10 mouse cellular contexts compared by ENCODE assay signal in the genomic region with DNA sequence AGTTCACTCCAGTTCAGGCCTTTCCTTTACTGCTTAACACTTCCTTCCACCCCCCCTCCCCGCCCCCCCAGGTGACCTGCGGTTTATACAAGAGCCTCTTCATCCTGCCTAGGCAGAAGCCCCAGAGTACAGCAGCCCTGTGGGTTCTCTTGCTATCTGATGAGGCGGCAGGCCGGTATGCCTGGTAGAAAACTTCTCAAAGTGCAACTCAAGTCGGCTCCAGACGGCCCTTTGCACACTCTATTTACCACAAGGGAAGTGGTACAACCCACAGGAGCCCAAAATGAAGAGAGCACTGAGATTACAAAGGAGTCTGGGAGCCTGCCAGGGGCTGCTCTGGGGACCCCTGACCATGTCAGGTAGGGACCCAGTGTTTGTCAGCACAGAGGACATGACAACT. TPM values are rescaled to one million over a fixed set of nuclear protein-coding genes. Genes with fewer than 3 reads are reported as not detected.
DNase-seq lines count a peak whose midpoint lies in the region; ATAC-seq lines count a peak whose summit lies in the region.
"Had no signal": no experiment of that assay in that cellular context is flagged by ENCODE, and none has a peak within 500 bp of the region (broad histone marks: within the 10 kb centered on the region; RNA-seq: fewer than 3 reads in every experiment).

No protein-coding gene starts in this region.

- no peak overlapping the region for H3K4me2 ChIP-seq in hindbrain, embryonic 14.5 days (replicated peaks)
- H3K4me2 ChIP-seq: embryonic facial prominence, embryonic 15.5 days had no signal

- DNase-seq in lung, postnatal 36 days, result peak; percentile 27
- DNase-seq in lung, postnatal 10 days, result no peak
- DNase-seq in hindbrain, embryonic 14.5 days (ENCODE audit: low spot score), result no peak
- peak; percentile 87 for DNase-seq in thymus, postnatal 0 days (ENCODE audit: low spot score)
- no peak for DNase-seq in right cerebral cortex, adult 2 months (ENCODE audit: low spot score in 2 of 2)
- DNase-seq in right cerebral cortex, postnatal 25 days, result no peak
- DNase-seq: left cerebral cortex, postnatal 4 days had no signal

- H3K9ac ChIP-seq in hindbrain, embryonic 14.5 days, result no peak overlapping the region
- H3K9ac ChIP-seq: embryonic facial prominence, embryonic 15.5 days had no signal

- H3K4me3 ChIP-seq in hindbrain, embryonic 14.5 days (replicated peaks; ENCODE audit: low read length), result no peak overlapping the region
- H3K4me3 ChIP-seq: embryonic facial prominence, embryonic 15.5 days had no signal

- peak; percentile 95 for ATAC-seq in activated CD4-positive, CD25-positive, alpha-beta regulatory T cell, adult 4 months
- no peak for ATAC-seq in hindbrain, embryonic 14.5 days (ENCODE audit: low FRiP score)

- 78% methylated on average over 6 of the region's 6 CpGs for WGBS in hindbrain, embryonic 14.5 days

- no peaks in the 10 kb centered on the region for H3K27me3 ChIP-seq in hindbrain, embryonic 14.5 days (ENCODE audit: control insufficient read depth, insufficient read depth, low read length)
- H3K27me3 ChIP-seq: embryonic facial prominence, embryonic 15.5 days had no signal

- peaks cover 4% of the 10 kb centered on the region; the same call in 1 of the 2 replicates for H3K36me3 ChIP-seq in hindbrain, embryonic 14.5 days (replicated peaks; ENCODE audit: control insufficient read depth, insufficient read depth)

- peaks cover 86% of the 10 kb centered on the region for H3K4me1 ChIP-seq in hindbrain, embryonic 14.5 days (replicated peaks; ENCODE audit: control insufficient read depth, insufficient read depth, low read length)

- H3K27ac ChIP-seq in hindbrain, embryonic 14.5 days, result 0 out of 2 replicates have a peak overlapping the region, but pooled peaks have one; percentile 62
- H3K27ac ChIP-seq: kidney, postnatal 0 days had no signal

- no peaks in the 10 kb centered on the region for H3K9me3 ChIP-seq in hindbrain, embryonic 14.5 days (ENCODE audit: control insufficient read depth, low read length)
- H3K9me3 ChIP-seq: embryonic facial prominence, embryonic 15.5 days had no signal

RNA-seq across cellular contexts. Expression of a gene that starts 54.5 kb away (rescaled TPM):
- polyA plus RNA-seq in activated CD4-positive, CD25-positive, alpha-beta regulatory T cell, adult 4 months (2017; shearing (Covaris generic)), result 1 to 10 TPM; 6.5 to 7.7 TPM
- polyA plus RNA-seq in hindbrain, embryonic 14.5 days (2014; fragmentation: Nextera tagmentation; extraction: Ambion mirVana), result 4.3 and 4.9 TPM in 2 replicates
- polyA plus RNA-seq in thymus, postnatal 0 days (2015; fragmentation: Nextera tagmentation; extraction: Ambion mirVana), result 13.7 and 15.8 TPM in 2 replicates

Comparison
In these comparisons a context has a peak if more than half of its experiments do, and no peak if none do; other contexts are left out.
1. DNase-seq: peak in lung, postnatal 36 days (single experiment) and thymus, postnatal 0 days (single experiment); none in lung, postnatal 10 days (single experiment), hindbrain, embryonic 14.5 days (single experiment), right cerebral cortex, adult 2 months (0 of 2) and right cerebral cortex, postnatal 25 days (single experiment).